Mouse (Mus musculus) kidney, adult 2 months (tissue): ENCODE results near the gene Tmem9. TPM values are rescaled to one million over a fixed set of nuclear protein-coding genes. Genes with fewer than 3 reads are reported as not detected.

Source experiments
- DNase-seq: peaks from one replicate; pipeline ENCODE4 v3.0.0; 2021
- H3K27ac ChIP-seq: fragments of 200-500 bp; 2 replicates; pipeline ENCODE4 v1.5.1; 2012; ENCODE audit warnings: low read depth, low read length, control low read depth, inconsistent platforms; ENCODE audit not compliant: insufficient read depth
- H3K27me3 ChIP-seq: fragments of 200-500 bp; replicated peaks from 2 replicates; pipeline ENCODE4 v1.6.1; 2012; ENCODE audit warnings: mild to moderate bottlenecking, moderate library complexity, low read length, inconsistent platforms; ENCODE audit not compliant: control insufficient read depth, insufficient read depth
- H3K36me3 ChIP-seq: fragments of 200-500 bp; 2 replicates; pipeline ENCODE4 v1.6.1; 2012; ENCODE audit warnings: mild to moderate bottlenecking, moderate library complexity, low read length, inconsistent platforms; ENCODE audit not compliant: control insufficient read depth, insufficient read depth
- H3K4me1 ChIP-seq: fragments of 200-500 bp; 2 replicates; pipeline ENCODE4 v1.6.1; 2011; ENCODE audit warnings: low read length; ENCODE audit not compliant: control insufficient read depth, insufficient read depth
- H3K4me3 ChIP-seq: fragments of 200-500 bp; 2 replicates; pipeline ENCODE4 v1.5.1; 2011; ENCODE audit warnings: mild to moderate bottlenecking, low read depth, low read length, control low read depth; ENCODE audit not compliant: insufficient read depth
- CTCF ChIP-seq: fragments of 200-500 bp; conservative IDR thresholded peaks from 2 replicates; pipeline ENCODE4 v1.5.1; 2011; ENCODE audit warnings: low read depth, mild to moderate bottlenecking, control low read depth, low read length, moderate library complexity, mixed read lengths; ENCODE audit not compliant: insufficient read depth, insufficient read length
- POLR2A ChIP-seq: fragments of 200-500 bp; IDR thresholded peaks from one replicate; pipeline ENCODE4 v1.6.1; 2011; ENCODE audit warnings: low read depth, low read length, control low read depth
- WGBS: fragments of 180-500 bp; shearing (Covaris S2); methylation state at CpG from one replicate; pipeline ENCODE4 v1.1.7; 2018; 5-methylcytosine and 5-hydroxymethylcytosine counted together
- polyA plus RNA-seq: library from polyadenylated mRNA; depleted of rRNA; stranded (reverse); fragments of >200 nt; gene quantifications from 2 replicates; pipeline ENCODE4 v1.2.3, GENCODE M21; 2012

Gene Tmem9
- polyA plus RNA-seq, 1 experiment = 139 TPM

DNA sequence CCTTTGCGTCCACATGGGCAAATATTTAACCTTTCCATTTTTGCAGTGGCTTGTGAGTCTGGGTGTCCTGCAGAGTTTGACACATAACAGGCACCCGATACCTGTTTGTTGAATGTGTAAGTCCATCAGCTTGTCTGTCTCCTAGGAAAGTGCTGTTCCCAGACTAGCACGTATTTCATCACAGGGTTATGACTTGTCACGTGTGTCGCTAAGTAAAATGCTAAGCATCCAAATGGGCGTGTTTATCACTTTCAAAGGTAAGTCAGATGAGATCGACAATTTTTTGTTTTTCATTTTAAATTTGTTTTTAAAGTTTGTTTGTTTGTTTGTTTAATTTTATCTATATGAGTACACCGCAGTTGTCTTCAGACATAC, 196 bp downstream of the Tmem9 start:
- Histone ChIP-seq H3K36me3 (no peaks in the 10 kb centered on the region), H3K4me1 (peaks cover 2% of the 10 kb centered on the region; the same call in 1 of the 2 replicates), H3K27ac (no peak overlapping the region), H3K4me3 (peak overlapping the region; percentile 65; the same call in 1 of the 2 replicates), H3K27me3 (no peaks in the 10 kb centered on the region)
- TF ChIP-seq POLR2A (no peak), CTCF (0 out of 2 replicates have a peak, but pooled peaks have one; percentile 13)
- no peak for DNase-seq
- 13% methylated on average over 8 of the region's 8 CpGs for whole genome bisulfite sequencing

DNA sequence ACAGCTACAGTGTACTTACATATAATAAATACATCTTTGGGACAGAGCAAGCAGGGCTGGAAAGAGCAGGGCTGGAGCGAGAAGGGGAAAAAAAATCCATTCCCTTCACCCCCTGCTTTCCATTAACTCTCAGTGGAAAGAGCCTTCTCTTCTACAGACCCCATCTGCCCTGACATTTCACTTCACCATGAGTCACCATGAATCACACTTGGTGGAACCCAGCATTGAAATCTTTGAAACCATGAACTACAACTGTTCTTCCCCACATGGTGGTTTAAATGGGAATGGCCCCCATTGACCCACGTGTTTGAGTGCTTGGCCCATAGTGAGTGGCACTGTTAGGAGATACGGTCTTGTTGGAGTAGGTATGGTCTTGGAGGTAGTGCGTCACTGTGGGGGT, 2.3 kb downstream of the Tmem9 start:
- peaks cover 2% of the 10 kb centered on the region; the same call in 1 of the 2 replicates for H3K4me1 ChIP-seq
- 94% methylated on average over 4 of the region's 4 CpGs for WGBS
- TF ChIP-seq POLR2A = no peak
- no peak for TF ChIP-seq CTCF
- no peak overlapping the region for H3K4me3 ChIP-seq
- H3K36me3 ChIP-seq = no peaks in the 10 kb centered on the region
- no peaks in the 10 kb centered on the region for H3K27me3 ChIP-seq
- no peak for DNase-seq
- no peak overlapping the region for H3K27ac ChIP-seq

DNA sequence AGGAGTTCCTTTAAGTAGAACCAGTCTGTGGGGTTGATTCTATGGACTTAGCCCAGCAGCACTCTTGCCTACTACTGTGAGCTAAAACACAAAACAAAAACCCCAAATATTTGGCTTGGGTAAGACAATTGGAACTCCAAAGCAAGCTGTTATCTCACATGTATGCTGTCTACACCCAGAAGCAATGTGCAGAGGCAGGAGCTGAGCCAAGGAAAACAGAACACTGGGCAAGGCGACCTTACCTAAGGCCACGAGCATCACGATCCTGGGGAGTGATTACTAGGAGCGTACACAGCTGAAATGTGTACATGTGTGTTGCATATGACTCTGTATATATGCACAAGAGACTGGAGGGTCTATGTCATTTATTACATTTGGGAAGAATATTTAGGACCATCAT, 5.6 kb downstream of the Tmem9 start:
- WGBS = 72% methylated on average over 4 of the region's 4 CpGs
- TF ChIP-seq CTCF = no peak
- no peak for TF ChIP-seq POLR2A
- no peaks in the 10 kb centered on the region for H3K27me3 ChIP-seq
- H3K36me3 ChIP-seq = no peaks in the 10 kb centered on the region
- H3K4me3 ChIP-seq = no peak overlapping the region
- DNase-seq = no peak
- no peaks in the 10 kb centered on the region for H3K4me1 ChIP-seq
- H3K27ac ChIP-seq = no peak overlapping the region

DNA sequence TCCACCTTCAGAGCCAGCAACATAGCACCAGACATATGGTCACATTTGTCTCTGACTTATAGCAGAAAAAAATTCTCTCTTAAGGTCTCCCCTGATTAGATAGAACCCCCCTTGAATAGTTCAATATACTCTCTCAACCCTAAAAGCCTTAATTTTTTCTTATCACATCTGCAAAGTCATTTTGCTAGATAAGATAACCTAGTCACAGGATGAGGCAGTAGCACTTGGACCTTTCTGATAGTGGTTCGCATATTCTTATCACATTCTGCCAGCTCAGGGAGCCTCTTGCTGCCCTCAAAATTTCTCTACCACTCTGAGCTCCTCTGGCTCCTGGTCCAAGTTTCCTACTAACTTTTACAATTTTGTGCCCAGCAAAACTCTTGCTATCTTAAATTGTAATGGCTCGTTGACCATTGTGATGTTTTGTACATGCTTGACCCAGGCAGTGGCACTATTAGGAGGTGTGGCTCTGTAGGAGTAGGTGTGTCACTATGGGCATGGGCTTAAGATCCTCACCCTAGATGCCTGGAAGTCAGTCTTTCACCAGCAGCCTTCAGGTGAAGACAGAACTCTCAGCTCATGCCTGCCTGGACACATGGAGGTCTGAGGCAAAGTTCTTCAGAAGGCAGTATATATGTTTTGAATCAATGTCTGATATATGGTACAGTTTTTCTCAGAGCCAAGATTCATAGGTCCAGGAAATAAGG, 7.0 kb downstream of the Tmem9 start:
- no peak for DNase-seq
- no peak overlapping the region for H3K4me3 ChIP-seq
- no peaks in the 10 kb centered on the region for H3K36me3 ChIP-seq
- TF ChIP-seq CTCF = no peak
- no peak for TF ChIP-seq POLR2A
- no peak overlapping the region for H3K27ac ChIP-seq
- 84% methylated on average over 2 of the region's 2 CpGs for WGBS
- H3K4me1 ChIP-seq = peaks cover 3% of the 10 kb centered on the region; the same call in 1 of the 2 replicates
- H3K27me3 ChIP-seq = no peaks in the 10 kb centered on the region

DNA sequence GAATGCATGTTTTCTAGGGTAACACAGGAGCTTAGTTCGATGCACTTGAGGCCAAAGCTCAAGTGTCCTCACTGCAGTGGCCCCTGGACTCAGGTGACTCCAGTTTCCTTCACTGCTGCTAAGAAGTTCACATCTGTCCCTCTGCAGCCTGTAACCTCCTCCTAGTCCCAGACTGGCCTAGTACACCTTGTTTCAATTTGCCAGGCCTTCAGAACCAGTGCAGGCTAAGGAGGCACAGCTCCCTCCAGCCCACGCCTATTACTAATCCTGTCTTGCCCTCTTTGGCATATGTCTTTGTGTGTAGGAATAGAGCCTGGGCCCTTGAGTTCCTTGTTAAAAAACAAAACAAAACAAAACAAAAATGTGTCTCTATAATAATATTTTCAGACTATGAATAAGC, 9.4 kb downstream of the Tmem9 start:
- Histone ChIP-seq H3K36me3 (no peaks in the 10 kb centered on the region), H3K4me1 (peaks cover 3% of the 10 kb centered on the region; the same call in 1 of the 2 replicates), H3K27ac (no peak overlapping the region), H3K27me3 (no peaks in the 10 kb centered on the region), H3K4me3 (no peak overlapping the region)
- WGBS = 68% methylated on average over 2 of the region's 2 CpGs
- no peak for DNase-seq
- TF ChIP-seq CTCF (no peak), POLR2A (no peak)

DNA sequence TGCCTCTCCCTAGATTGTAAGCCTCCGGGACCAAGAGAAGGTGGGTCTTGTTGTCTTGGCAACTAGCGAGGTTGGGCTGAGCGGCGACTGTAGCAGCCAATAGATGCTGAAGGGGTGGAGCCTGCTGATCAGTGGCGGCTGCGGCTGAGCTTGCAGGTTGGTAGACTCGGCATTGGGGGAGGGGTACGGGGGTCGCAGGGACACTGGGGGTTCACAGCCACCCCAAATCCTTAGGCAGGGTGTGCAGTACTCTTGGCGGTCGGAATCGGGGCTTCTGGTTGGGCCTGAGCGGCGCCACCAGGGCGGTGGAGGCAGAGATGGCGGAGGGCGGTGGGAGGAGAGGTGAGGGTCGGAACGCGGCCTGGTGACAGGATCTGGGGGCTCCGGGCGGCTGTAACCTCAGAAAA, 10.0 kb downstream of the Tmem9 start:
- Histone ChIP-seq H3K27ac (peak overlapping the region; percentile 13; the same call in 1 of the 2 replicates), H3K27me3 (no peaks in the 10 kb centered on the region), H3K36me3 (no peaks in the 10 kb centered on the region), H3K4me3 (peak overlapping the region; percentile 67), H3K4me1 (peaks cover 3% of the 10 kb centered on the region; the same call in 1 of the 2 replicates)
- TF ChIP-seq POLR2A = peak; percentile 22
- no peak for TF ChIP-seq CTCF
- peak; percentile 97 for DNase-seq
- under 1% methylated on average over 22 of the region's 22 CpGs for WGBS

DNA sequence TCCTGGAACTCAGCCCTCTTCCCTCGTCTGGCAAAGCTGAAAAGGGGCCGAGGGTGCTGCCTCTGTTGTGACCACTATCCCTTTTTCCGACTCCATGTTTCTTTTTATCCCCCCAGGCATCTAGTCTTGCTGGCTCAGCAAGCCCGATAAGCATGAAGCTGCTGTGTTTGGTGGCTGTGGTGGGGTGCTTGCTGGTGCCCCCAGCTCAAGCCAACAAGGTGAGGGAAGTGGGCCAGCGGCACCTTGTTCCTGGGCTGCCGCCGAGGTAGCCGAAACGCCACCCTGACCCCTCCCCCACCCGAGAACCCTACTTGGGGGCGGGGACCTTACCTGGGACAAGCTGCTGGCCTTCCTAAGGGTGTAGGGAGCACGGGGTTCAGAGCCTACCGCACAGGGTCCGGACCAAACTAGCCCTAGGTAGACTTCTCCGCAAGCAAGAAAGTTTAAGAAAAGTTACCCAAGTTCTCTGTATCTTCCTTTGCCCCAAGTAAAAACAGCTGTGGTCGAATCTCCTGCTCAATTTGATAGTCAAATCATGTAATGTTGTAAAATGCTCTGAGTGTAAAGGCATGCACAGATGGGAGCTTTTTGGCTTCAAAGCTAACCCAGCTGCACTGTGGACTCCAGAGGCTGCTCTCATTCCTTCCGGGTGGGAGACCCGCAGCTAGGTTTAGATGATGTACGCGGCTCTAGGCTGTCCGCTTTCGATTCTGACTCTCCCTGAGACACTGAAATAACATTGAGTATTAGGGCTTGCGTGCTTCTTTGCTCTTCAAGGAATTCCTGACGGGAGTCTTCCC, 10.6 kb downstream of the Tmem9 start:
- Histone ChIP-seq H3K36me3 (no peaks in the 10 kb centered on the region), H3K27me3 (no peaks in the 10 kb centered on the region), H3K27ac (peak overlapping the region; percentile 13; the same call in 1 of the 2 replicates), H3K4me1 (peaks cover 3% of the 10 kb centered on the region; the same call in 1 of the 2 replicates), H3K4me3 (peak overlapping the region; percentile 67)
- WGBS = 3% methylated on average over 24 of the region's 24 CpGs
- DNase-seq = peak; percentile 65
- no peak for TF ChIP-seq CTCF
- TF ChIP-seq POLR2A = no peak
